Mouse (Mus musculus): ENCODE measurements around the gene Hist1h2ak.

GRCm38 (mm10) chr13:21786189-21786898, 32.7 kb upstream of the Hist1h2ak start:
- TF ChIP-seq CTCF (IDR thresholded peaks at IDR 0.05; ENCODE audit: extremely low read depth, insufficient read length, insufficient replicate concordance, low read depth, low read length) (no peak), POLR2A (IDR thresholded peaks at IDR 0.05; ENCODE audit: low read depth, low read length) (no peak)
